Mouse (Mus musculus) common myeloid progenitor, adult 5-6 weeks (primary cell): Measurements from ENCODE around the gene Cltc. TPM values are rescaled to one million over a fixed set of nuclear protein-coding genes. Genes with fewer than 3 reads are reported as not detected.
A peak's percentile ranks its signal among the peaks of the same experiment; 100 is the strongest.
"Not testable (repeated sequence)": the region's sequence is repeated elsewhere in the genome, so short reads cannot be mapped to it uniquely, and the experiment has no call there.

Experiments used
- ATAC-seq: replicated peaks from 2 replicates; pipeline ENCODE4 v1.8.0; 2016; ENCODE audit warnings: low read depth, mild to moderate bottlenecking, moderate TSS enrichment, inconsistent platforms; ENCODE audit not compliant: poor library complexity, severe bottlenecking
- total RNA-seq: library from RNA; stranded (forward); fragments of 200-1000, 187-1606 nt; gene quantifications from 2 replicates; pipeline ENCODE4 v1.2.3, GENCODE M21; 2017

The Cltc gene
- total RNA-seq, result 169 and 175 TPM in 2 replicates

DNA sequence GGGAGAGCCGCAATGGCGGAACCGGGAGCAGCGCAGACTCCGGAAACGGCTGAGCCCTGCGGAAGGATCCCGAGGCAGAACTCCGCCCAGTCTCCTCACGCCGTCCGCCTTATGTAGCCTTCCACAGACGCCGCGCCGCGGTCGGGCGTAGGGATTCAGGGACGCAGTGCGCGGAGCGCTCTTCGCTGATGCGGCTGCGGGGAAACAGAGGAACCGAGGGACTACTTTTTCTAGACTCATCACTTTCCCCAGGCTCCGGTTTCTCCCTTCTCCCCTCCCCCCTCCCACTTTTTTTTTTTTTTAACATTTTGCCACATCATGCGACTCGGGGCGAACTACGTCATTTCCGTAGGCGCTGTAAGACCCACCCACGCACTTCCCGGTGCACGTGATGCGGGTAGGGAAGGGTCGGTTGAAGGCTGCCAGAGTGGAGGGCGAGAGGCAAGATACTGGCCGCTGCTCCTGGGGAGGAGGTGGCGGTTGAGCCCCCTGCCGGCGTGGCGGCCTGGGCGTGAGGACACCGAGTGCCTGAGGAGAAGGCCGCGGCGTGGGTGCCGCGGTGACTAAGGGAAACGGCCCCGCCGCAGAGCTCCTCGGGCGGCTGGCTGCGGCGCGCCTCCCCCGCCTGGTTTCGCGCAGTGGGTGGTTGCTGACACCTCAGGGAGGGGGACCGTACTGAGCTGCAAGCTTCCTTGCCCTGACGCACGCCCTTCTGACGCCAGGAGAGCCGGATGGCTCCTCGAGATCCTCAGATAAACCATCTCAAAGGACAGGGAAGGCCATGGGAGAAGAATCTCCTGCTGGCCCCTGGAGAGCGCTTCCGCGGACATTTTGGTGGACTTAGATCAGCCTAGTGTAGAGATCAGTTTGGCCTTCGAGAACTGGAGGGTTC is at the start of gene Cltc:
Gene Cltc, minus strand, starts transcription at position 86 of the 892 bp plus-strand sequence.
- ATAC-seq, result peak; percentile 80

DNA sequence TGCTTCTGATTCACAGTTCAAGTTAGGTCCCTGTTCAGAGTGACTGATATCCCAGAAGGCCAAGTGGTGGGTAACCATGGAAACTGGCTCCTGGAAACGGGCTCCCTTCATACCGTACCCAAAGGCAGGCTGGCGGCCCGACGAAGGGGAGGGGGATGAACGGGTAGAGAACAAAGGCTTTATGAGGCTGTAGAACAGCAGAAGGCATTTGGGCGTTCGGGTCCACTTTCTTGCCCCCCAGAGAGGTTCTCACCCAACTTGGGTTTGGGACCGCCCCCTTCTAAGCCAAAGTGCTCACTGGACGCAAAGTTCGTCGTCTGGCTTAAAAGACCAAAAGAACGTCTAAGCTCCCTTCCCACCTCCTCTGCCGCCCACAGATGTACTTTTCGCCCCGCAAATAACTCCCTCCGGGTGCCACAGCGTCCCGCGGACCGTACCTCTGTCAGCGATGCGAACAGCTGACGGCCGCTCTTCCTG is 49.7 kb upstream of the Cltc start:
- peak; percentile 31; the same call in 1 of the 2 replicates for ATAC-seq

DNA sequence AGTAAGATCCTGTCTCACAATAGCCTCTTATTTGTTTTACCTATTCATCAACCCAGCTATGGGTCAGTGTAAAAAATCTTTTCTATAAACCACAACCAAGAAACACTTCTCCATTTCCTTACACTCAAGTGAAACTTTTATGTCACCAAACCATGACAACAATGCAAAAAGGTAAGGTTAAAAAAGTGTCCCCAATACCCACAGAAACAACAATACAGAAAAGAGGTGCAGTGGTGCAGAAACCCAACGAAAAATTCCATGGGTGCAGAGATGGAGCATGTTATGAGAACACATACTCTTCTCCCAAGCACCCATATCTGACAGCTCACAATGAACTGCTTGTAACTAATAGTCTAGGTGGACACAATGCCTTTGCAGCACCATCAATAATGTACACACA is 36.8 kb upstream of the Cltc start:
- no peak for ATAC-seq

DNA sequence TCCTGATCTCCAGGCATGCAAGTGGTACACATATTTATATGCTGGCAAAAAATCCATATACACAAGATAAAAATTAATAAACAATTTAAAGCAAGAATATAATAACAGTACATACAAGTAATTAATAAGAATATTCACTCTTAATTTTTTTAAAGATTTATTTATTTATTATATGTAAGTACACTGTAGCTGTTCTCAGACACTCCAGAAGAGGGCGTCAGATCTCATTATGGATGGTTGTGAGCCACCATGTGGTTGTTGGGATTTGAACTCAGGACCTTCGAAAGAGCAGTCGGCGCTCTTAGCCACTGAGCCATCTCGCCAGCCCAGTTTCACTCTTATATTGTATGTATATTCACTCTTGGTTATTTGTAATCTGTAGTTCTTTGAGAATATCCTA is 30.1 kb upstream of the Cltc start:
- not testable (repeated sequence) for ATAC-seq

DNA sequence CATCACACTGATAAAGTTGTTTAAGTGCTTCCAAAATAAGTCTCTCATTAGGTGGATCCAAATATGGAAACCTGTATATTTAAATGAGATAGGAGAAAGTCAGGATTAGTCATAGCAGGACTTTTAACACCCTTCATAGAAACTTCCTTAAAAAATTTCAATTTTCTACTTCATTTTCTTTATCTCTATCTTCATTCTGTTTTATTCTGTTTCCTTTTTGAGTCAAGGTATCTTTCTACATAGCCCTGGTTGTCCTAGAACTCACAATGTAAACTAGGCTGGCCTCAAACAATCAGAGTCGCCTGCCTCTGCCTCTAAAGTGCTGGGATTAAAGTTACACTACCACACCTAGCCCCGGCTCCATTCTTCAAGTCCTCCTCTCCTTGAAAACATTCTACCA is 28.4 kb upstream of the Cltc start:
- ATAC-seq, result no peak

DNA sequence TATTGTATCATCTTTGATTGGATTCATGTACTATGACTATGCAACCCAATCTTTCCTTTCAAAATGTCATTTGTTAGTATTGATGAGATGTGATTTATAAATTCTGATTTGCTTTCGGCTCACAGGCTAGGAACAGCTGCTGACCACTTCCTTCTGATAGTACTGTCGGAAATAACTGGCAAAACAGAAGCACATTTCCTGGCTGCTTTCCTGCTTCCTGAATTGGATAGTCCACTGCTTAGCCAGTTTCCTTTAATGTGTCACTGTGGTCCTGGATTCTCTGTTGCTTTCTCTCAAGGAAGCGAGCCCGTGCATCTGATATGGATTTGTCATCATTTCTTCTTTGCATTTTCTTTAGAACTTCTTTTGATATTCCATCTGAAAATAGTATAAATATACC is 12.5 kb upstream of the Cltc start:
- no peak for ATAC-seq

DNA sequence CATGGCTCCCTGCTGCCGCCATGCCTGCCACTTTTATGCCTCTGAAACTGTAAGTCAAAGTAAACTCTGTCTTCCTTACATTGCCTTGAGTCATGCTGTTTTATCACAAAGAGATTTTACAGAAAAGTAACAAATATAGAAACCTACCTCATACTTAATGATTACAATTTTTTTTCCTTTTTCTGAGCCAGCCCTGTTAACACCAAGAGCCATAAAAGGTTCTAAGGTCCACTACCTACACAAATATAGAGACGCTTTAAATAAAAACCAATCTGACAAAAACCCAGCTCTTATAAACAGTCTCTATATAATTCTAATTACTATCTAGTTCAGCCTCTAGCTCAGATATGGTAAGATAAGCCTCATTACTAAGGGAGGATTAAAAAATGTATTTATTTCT is 7.1 kb upstream of the Cltc start:
- no peak for ATAC-seq

DNA sequence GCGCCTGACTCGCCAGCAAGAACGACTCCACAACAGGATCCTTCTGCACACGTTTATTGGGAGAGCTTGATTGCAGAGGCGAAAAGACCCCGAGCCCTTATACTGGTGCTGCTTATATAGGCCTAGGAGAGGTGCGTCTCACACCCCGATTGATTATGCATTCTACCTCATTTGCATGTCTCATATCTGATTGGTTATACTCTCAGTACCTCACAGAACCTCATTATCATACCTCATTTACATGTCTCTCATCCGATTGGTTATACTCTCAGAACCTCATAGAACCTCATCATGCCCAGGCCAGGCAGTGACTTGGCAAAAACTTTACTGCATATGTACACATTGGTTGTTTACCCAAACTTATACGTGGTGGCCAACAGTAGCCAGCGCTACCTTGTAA is 5.8 kb upstream of the Cltc start:
- not testable (repeated sequence) for ATAC-seq

DNA sequence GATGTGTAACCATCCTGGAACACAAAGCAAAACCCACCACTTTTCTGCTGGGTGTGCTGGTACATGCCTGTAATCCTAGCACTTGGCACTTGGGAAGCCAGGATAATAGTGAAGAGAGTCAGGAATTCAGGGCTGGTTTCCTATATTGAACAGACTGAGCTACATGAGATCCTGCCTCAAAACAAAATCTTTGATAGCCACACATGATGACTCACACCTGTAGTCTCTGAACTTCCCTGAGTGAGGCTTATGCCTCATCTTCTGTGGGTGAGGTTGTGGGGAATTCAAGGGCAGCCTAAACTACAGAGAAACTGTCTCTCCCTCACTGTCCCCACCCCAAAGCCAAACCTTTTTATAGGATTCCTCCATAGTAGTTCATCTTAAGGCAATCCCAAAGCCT is 3.0 kb upstream of the Cltc start:
- no peak for ATAC-seq

DNA sequence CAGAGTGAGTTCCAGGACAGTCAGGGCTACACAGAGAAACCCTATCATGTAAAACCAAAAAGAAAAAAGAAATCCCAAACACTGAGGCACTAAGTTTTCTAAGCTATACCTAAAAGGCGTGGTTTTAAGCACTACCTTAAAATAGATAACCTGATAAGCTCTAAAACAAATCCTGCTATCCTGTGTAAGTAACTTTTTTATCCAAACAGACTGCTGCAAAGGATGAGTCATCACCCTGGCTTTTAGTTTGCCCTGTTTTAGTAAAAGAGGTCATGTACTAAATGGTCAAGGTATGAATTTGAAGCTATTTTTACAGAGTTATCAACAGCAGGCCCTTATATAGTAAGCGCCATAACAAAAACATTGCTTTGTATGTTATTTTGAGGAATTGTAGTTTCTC is 2.5 kb upstream of the Cltc start:
- no peak for ATAC-seq

DNA sequence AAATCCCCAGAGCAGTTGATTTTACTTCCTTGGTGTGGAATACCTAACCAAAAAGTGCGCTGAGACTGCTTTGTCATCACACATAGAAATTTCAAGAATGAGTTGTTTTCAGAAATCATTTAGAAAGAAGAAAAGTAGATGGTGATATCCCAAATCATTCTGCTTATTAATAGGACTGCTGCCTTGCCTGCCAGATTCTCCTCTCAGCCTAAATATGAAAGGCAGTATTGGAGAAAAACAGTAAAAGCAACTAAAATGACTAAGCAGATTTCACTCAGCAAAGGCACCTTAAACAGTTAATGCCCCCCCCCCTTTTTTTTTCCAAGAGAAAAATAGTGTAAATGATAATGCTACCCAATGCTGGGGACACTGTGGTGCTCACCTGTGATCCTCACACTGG is 1.9 kb upstream of the Cltc start:
- no peak for ATAC-seq

DNA sequence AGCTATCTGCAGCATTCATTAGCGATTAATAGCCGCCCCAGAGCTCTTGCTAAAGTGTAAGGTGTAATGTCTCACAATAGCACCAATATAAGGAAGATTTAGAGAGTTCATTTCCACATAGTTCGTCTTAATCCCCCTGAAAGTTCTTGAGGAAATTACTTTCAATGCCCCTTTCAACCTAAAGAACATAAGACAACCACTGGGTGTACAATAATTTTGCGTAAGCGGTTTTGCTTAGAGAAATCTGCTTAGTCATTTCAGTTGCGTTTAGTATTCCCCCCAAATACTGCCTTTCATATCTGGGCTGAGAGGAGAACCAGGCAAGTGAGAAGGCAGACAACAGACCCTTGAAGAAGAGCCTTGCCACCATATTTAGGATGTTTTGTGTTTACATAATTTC is 1.2 kb upstream of the Cltc start:
- no peak for ATAC-seq

DNA sequence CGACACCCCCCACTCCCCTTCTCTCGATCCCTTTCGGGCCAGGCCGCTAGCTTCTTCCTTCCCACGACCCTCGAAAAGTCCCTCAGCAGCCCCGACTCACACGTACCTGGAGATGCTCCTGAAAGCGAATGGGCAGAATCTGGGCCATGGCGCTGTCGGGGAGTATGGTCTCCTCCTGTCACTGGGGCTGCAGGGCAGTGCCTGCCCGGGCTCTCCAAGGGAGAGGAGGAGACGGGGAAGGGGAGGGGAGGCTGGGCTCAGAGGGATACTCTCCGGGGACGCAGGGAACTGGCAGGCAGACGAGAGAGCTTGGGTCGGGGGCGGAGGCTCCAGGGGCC is 254 bp downstream of the Cltc start:
- no peak for ATAC-seq

DNA sequence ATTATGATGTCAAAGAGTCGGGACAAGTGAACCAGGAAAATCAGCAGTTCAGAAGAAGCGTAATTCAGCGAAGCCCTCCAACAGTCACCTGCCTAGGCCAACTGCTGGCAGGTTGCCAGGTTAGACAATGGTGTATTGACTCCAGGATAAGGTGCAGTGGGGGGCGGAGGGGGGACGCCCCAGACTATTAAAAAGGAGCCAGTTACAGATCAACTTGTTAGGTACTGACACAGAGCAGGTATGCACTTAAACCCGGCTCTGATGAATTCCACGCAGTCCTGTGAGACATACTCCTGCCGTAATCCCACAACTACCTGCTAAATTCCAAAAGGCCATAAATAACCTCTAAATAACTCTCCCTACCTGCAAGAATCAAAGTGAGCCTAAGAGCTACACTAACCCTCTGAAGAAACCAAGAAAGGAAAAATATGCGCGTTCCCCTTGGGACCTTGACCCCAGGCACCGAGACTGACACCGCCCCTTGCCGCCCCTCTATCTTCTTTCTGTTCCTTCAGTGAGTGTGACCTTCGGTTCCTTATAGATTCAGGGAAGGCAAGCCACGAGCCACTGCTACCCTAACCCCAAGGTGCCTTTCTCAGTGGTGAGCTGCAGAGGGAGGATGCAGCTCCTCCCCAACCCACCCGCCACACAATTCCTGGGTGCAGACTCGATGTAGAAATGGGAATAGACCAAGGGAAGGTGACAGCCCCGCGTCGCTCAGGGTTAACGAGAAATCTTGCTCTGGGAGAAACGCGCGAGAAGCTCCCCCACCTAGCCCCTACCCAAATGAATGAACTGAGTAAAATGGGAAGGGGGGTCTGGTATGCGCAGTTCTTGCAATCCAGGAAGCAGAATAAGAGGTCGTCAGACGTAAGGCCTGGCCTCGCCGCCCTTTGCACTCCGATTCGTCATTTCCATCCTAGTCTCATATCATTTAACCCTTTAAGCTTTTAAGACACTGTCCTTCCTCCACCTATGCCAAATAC is 916 bp downstream of the Cltc start:
- 0 out of 2 replicates have a peak, but pooled peaks have one; percentile 5 for ATAC-seq

DNA sequence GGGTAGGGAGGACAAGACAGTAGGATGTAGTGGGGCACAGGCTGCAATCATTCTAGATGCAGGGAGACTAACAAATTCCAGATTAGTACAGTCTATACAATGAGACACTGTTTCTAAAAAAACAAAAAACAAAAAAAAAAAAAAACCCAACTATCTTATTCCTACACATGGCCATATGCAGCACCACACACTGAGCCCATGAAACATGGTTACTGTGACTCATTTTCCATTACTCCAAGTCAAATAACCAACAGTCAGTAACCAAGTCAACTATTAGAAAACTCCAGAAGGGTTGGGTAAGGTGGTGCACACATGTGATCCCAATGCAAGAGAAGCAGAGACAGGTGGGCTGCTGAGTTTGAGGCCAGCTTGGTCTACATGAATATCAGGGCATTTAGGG is 5.0 kb downstream of the Cltc start:
- no peak for ATAC-seq

DNA sequence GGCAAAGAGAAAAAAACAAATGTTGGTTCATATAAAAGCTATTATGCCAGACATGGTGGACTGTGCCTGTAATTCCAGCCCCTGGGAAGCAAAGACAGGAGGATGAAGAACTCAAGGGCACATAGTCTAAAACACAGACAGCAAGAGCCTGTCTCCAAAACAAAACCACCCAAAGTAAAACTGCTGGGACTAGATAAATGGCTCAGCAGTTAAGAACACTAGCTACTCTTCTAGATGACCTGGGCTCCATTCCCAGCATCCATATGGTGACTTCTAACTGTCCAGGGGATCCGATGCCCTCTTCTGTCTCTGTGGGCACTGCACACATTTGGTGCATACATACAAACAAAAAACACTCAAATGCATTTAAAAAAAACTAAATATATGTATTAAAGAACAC is 6.4 kb downstream of the Cltc start:
- ATAC-seq, result no peak

DNA sequence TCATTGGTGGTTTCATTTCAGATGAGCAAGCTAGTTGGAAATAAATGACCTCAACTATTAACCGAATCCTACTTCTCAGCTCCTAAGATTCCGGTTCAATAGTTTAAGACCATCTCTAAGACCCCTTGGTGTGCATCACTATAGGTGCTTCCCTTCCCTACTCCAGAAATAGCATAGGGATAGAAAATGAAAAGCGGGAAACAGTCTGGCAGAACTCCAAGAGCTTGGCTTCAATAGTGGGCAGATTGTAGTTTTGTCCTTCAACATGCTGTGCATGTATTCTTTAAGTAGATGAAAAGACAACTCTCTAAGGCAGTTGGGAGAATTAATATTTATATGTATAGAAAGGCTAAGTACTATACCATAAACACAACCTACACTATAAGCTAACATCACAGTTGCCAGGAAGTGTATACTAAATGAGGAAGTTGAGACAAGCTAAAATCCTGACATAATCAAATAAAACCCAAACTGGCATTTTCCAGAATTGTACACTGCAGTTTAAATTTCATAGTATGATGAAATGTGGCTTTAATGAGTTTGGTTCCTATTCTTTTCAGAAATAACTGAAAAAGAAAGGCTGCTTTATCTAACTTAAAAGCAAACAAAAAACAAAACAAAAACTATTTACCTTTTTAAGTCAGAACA is 7.5 kb downstream of the Cltc start:
- ATAC-seq, result peak; percentile 58

DNA sequence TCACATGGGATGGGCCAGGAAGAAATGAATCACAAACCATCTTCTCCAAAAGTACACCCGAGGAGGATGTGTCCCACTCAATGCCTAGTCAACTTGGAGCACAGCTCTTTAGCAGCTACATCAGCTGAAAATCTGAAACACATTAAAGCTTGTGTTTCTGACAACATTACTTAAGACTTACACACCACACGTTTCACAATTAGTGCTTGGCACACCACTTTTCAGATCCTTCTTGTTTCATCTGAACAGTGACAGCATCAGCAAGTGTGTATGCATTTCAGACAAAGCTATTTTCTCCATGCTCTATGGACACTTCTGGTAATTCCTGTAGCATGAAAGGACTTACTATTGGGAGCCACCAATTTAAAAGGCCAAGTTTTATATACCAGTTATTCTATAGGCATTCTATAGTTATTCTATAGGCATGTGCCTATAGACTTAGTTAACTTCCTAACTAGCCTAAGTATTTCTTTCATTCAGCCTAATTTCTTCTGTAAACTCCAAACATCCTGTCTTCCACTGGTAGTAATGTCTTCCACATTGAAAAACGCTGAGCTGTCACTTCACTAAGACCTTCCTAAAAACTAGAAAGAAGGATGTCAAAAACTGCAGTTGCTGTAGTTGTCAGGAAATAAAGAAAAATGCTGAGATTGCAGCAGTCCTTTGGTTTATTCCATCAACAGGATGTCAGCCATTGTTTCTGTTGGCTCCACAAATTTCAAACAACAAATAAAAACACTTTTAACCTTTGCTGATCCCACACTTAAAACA is 11.5 kb downstream of the Cltc start:
- no peak for ATAC-seq

DNA sequence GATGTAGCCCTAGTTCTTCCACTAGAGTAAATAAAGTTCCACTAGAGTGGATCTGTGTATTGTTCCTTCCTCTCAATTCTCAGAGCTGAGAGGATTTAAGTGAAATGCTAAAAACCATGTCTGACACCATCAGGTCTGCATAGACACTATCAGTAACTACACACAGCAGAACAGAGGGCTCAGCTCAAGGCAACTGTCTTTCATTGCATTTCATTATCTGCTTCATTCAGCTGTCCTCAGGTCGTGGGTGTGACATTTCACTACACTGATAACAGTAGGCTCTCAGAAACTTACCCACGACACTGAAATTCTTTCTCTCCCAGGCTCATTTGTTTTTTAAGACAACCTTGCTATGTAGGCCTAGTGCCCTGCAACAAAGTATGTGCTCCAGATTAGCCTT is 14.8 kb downstream of the Cltc start:
- peak; percentile 93 for ATAC-seq

DNA sequence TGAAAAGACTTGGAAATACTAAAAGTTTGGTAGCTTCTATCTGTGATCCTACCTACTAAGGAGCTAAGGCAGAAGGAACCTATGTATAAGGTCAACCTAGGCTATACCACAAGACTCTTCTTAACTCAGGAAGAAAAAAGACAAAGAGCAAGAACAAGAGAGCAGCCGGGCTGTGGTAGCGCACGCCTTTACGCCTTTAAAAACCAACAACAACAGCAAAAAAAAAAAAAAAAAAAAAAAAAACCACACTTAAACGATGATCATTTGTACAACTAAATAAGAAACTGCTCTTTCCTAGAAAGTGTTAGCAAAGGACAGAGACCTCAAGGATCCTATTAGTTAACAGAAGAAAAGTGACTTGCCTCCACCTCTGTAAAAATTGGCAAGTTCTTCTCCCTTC is 15.9 kb downstream of the Cltc start:
- ATAC-seq, result no peak
